Mouse (Mus musculus): ENCODE results near the gene Lrp6.

The Lrp6 gene

DNA sequence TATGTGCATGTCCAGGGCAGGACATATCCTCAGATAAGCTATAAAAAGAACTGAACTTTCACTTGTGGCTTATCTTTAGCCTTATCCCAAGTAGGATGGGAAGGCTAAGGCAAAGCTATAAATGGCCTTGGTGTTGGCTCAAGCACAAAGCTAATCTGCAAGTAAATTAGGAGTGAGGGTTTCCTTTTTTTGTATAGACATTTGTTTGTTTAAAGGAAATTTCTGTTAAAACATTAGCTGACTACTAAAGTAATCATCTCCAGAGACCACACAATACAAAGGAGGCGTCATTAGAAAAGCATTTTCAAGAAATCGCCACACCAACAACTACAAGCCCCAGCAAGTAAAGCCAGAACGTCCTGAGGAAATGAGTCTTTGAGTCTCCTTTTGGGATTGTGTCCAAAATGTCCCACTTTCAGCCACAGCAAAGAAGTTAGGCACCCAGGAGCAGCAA is 8.6 kb upstream of the Lrp6 start:
- DNase-seq (ENCODE audit: low read depth in 1 of 2, low spot score in 2 of 2) = no peak

DNA sequence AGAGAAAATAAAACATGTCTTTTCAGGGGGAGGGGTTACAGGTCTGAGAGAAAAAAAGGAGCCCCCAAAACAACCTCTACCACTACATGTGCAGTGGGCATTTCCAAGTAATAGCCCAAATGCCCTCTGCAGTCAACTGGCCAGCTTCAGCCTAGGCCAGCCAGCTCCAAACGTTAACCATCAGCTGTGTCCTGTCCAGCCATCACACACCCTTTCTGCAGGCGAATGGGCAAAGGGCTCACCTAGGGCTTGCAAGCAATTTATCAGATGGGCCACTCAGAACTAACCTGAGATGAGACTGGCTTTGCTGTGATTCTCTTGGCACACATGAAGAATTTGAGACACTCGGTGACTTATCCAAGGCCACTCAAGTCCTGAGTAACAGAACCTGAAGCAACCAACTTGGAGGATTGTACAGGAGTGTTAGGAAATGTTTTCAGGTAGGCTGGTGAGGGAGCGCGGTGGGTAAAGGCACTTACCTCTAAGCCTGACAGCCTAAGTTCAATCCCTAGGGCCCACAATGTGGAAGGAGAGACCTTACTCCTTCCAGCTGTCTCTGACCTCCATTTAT is 1.3 kb upstream of the Lrp6 start:
- DNase-seq (ENCODE audit: low read depth in 1 of 2, low spot score in 2 of 2) = no peak

DNA sequence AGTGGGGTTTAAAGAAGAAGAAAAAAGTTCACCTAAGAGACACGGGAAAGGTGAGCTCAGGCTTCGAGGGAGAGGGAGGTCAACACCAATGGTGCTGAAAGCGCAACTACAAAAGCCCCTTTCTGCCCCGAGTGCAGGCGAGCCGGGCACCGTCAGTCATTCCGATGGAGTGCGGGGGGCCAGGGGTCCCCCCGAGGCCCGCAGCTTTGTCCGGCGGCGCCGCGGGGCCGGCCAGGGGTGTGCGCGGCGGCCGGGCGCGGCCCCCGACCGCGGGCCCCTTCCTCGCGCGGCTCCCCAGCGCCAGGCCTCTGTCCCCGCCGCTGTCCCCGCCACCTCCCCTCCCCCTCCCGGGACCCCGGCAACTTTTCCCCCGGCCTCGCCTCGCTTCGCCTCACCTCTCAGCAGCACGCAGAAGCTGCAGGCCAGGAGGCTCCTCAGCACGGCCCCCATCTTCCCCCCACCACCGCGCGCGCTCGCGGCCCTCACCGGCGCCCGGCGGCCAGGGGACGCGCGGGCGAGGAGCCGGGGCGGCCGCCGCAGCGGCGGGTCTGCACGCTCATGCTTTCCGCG is 432 bp downstream of the Lrp6 start:
- DNase-seq (ENCODE audit: low read depth in 1 of 2, low spot score in 2 of 2) = no peak

DNA sequence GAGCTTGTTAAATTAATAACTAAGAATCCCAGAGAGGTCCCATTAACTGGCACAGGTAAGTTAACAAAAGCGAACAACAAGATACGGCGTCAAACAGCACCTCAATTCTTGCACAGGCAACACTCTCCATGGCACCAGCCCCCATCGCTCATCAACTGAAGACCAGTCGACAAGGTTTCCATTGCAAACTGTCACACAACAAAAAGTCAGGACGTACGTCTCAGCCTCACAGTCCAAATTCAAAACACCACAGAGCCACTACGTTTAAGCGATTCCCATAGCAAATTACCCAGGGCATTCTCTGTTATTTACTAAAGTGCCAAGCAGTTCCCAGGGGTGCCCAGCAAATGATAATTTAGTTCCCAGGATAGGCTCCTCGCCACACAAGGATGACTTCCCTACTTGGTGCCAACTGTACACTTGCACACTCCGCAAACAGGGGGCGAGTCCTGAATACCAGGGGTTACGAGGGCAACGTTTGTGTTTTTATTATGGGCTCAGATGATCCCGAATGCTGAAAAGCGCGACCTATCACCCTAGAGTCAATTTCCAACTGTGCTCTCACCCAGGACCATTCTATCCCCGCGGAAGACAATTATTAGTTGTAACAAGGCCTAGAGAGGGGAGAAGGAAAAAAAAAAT is 1.0 kb downstream of the Lrp6 start:
- no peak for DNase-seq (ENCODE audit: low read depth in 1 of 2, low spot score in 2 of 2)

DNA sequence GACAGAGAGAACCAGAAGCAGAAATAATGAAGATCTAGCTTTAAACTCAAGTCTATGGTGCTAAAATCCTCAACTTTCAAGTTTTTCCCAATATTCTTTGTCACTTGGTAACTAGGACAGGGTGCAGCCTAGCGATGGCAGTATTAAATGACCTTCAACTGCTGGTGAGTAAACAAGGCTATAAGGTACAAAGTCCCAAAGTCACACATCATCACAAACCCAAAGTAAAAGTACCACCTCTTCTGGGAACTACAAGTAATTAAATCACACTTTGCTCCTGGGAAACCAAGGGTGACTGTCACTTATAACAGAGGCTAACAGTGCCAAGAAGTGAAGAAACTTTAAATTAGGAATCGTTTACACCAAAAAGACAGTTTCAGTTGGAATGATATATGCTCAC is 2.2 kb downstream of the Lrp6 start:
- no peak for DNase-seq (ENCODE audit: low read depth in 1 of 2, low spot score in 2 of 2)

DNA sequence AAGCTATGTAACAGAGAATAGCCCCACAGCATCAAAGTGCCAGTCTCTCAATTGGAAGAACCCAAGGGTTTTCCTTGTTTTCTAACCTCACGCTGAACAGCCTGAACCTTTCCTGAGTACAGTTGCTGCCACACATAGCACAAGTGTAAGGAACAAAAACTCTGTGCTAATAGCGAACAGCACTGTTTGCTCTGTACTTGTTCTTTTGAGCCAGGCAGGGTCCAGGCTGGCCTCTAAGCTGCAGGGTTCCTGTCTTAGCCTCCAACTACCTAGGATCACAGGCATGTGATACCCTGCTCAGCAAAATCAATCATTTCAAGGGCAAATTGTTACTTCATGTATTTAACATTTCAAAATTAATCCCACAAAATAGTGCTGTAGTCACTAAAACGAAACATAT is 7.1 kb downstream of the Lrp6 start:
- no peak for DNase-seq (ENCODE audit: low read depth in 1 of 2, low spot score in 2 of 2)

DNA sequence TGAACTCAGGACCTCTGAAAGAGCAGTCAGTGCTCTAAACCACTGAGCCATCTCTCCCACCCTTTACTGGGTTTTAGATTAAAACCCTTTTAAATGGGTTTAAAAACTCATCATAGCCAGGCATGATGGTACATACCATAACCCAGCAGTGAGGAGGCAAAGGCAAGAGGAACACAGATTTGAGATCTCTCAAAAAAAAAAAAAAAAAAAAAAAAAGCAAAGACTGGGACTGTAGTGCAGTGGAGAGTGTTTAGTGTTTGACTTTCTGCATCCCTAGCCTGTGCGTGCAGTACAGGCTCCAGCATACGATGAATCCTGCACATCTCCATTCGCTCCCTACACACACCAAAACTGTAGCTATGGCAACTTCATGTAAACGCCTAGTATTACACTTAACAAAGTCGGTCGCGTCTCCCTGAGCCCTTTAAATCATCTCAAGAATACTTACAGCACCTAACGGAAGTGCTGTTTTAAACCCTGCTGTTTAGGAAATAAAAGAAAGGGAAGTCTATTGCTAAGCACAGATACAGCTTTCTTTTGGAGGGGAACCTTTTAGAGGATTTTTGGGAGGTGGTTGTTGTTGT is 8.1 kb downstream of the Lrp6 start:
- DNase-seq (ENCODE audit: low read depth in 1 of 2, low spot score in 2 of 2) = no peak

DNA sequence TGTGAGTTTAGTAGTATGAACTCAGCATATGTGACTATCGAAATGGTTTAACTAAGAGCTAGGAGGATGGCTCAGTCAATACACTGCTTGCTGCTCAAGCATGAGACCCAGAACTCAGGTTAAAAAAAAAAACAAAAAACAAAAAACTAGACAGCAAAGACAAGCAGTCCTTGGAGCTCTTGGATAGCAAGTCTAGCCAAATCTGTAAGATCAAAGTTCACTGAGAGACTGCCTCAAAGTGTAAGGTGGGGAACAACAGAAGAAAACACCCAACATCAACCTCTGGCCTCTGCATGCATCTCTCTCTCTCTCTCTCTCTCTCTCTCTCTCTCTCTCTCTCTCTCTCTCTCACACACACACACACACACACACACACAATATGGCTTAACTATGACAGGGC is 9.7 kb downstream of the Lrp6 start:
- no peak for DNase-seq (ENCODE audit: low read depth in 1 of 2, low spot score in 2 of 2)

DNA sequence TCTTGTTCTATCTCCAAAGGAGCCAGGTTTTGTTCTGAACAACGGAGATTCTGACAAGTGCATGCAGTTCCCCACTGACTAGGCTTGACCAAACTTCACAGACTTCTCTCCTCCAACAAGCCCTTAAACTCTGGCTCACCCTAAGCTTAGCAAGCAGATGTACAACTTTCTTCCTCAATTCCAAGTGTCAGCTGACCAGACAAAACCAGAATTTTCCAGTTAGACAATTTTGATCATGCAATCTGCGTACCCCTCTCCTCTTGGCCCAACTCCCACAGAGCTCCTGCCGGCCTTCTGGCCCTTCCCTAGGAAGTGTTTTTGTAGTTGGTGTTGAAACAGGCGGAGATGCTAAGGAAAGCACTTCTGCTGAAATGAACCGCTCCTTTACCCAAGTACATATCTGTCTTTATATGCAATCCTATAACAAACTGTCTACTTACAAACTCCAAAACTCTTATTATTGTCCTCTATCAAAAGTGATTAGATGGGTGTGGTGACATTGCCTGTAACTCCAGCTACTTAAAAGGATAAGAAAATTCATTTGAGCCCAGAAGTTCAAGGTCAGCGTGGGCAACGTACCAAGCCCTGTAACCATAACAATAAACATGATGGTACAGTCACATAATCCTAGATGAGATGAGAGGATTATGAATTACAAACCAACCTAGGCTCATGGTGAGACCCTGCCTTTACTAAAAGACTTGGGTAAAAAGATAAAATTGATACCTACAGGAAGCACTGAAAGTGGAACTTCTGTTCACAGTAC is 10.4 kb downstream of the Lrp6 start:
- no peak for DNase-seq (ENCODE audit: low read depth in 1 of 2, low spot score in 2 of 2)

DNA sequence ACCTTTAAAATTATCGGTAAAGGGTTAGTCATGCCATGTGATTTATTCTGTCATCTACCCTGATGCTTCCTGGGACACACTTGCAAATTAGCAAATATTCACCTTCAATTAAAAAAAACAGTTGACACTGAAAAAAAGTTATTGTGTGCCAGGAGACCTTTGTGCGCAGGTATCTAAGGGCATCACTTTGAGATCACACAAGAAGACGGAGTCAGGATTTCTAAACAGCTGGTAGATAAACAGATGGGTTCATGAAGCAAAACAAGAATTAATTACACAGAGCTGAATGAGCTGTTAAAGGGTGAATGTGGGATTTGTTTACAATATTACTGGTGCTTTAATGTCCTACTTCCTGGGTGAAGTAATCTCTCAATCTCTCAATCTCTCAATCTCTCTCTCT is 11.6 kb downstream of the Lrp6 start:
- DNase-seq (ENCODE audit: low read depth in 1 of 2, low spot score in 2 of 2) = no peak

DNA sequence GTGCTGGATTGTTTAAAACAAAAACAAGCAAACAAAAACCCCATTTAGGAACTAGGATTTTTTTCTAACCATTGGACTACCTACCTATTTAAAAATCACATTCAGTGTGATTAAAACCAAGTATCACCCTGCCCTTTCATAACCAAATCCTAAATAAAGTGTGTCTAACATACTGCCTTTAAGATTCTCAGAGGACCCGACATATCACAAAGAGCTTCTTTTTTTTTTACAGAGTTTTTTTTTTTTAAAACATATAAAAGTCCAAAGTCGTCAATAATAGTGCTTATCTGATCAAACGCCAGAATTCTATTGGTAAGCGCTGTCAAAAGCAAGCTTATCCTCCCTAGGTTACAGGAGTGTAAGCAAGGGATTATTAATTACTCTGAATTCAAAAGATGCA is 12.5 kb downstream of the Lrp6 start:
- DNase-seq (ENCODE audit: low read depth in 1 of 2, low spot score in 2 of 2) = no peak

DNA sequence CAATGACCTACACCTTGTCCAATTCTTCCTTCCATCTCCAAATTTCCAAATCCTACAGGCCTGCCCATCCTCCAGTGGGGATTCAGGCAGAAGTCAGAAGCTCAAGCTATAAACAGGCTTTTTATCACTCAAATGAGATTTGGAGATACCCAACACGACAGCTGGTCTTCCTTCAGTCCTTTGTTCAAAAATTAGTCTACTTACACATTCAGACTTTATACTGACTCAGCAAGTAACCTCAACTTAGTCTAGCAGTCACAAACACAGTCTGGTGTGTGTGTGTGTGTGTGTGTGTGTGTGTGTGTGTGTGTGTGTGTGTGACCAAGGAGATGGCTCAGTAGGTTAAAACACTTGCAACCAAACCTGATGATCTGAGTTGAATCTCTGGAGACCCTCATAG is 15.8 kb downstream of the Lrp6 start:
- no peak for DNase-seq (ENCODE audit: low read depth in 1 of 2, low spot score in 2 of 2)

DNA sequence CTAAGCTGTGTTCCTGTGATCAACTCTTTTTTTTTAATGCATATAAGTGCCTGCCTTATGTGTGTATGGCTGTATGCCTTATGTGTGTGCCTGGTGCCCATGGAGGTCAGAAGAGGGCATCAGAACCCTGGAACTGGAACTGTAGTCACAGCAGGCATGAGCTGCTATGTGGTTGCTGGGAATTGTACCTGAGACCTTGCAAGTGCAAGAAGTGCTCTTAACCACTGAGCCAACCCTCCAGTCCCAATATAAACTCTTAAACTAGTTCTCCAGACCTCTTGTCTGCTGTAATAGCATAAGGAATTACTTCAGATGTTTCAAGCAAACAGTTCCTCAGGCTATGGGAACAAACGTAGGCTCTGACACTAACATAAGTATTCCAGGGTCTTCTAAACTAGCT is 16.4 kb downstream of the Lrp6 start:
- no peak for DNase-seq (ENCODE audit: low read depth in 1 of 2, low spot score in 2 of 2)

DNA sequence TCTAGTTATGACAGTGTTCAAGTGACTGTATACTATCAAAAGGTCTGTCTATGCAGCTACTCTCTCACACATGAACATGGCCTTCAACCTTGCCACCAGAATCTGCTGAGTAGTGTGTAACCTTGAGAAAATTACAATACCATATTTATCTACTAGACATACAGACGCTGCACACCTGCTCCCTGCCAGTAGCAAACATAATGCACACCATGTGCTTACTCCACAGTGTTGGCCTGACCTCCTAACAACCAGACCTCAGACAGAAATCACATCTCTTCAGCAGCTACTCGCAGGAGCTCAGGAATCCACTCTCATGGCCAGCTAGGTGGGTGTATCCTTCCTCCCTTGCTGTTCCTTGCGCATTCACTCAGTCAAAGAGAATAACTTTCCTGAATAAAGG is 21.9 kb downstream of the Lrp6 start:
- no peak for DNase-seq (ENCODE audit: low read depth in 1 of 2, low spot score in 2 of 2)

DNA sequence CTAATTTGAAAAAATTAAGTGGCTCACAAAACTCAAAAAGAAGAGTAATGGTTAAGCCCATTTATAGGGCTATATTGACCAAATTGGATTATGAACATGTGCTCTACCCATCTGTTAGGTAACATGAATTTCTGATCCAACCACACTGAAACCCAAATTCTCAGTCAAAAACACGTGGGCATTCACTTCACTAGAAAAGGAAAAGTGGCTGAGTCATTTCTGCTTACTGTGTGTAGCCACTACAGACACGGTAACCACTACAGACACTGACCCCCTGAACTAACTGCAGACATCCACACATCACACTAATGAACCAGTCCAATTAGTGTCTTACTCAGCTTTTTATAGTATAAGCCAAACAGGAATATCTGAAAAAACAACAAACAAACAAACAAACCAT is 22.7 kb downstream of the Lrp6 start:
- no peak for DNase-seq (ENCODE audit: low read depth in 1 of 2, low spot score in 2 of 2)

DNA sequence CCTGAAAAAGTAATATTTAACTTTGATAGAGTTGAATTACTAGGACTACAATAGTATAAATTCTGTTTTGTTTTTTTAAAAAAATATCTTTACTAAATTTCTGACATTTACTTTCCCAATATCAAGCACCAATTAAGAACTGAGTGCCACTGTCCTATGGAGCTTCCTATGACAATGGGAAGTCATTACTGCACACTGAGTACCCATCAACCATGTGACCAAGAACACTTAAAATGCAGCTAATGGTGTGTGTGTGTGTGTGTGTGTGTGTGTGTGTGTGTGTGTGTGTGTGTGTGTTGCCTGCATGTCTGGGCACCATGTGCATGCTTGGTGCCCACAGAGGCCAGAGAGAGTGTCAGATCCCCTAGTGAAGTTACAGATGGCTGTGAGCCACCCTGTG is 23.2 kb downstream of the Lrp6 start:
- DNase-seq (ENCODE audit: low read depth in 1 of 2, low spot score in 2 of 2) = no peak

DNA sequence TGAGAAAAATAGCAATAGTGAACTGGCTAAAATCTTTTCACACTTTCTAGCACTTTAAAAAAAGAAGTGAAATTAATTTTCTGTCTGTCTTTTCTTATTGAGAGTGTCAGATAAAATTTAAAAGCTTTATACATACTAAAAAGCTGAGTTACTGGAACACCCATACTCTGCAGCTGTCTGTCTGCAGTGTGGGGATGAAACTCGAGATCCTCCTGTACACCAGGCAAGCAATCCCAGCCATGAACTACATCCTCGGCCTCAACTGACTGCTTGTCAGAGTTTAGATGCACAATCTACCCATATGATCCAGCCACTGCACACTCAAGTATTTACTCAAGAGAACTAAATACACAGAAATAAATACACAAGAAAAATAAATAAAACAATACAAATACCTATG is 24.4 kb downstream of the Lrp6 start:
- no peak for DNase-seq (ENCODE audit: low read depth in 1 of 2, low spot score in 2 of 2)

DNA sequence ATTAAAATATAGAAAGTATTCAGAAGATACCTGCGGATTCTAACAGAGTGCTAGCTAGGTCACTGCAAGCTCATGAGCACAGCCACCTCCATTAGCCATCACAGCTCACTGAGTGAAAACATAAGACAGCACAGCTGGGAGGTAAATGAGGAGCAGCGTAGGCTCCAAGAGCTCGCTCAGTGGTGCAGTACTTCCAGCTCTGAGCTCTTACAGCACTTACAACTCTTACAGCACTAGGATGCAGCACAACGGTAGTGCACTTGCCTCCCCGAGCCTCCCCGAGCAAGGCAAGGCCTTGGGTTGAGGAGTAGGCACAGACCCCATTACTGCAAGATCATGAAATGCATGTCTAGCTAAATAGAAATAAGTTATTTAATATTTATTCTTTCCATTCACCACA is 26.6 kb downstream of the Lrp6 start:
- no peak for DNase-seq (ENCODE audit: low read depth in 1 of 2, low spot score in 2 of 2)

DNA sequence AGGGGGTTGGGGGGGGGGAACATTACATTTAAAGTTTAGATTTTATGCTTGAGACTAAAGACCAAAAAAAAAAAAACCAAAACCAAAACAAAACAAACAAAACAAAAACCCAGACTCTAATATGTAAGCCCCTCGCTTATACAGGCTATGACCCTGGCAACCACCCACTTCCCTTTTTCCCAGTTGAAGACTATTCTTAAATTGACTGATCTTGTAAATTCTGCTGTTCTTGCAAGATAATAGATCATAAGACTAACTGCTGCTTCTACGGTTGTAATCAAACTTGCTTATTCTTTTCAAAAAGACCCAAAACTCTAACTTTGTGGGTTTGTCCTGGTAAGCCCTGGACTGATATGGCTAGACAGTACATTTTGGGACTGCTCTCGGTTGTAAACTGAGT is 27.3 kb downstream of the Lrp6 start:
- no peak for DNase-seq (ENCODE audit: low read depth in 1 of 2, low spot score in 2 of 2)

DNA sequence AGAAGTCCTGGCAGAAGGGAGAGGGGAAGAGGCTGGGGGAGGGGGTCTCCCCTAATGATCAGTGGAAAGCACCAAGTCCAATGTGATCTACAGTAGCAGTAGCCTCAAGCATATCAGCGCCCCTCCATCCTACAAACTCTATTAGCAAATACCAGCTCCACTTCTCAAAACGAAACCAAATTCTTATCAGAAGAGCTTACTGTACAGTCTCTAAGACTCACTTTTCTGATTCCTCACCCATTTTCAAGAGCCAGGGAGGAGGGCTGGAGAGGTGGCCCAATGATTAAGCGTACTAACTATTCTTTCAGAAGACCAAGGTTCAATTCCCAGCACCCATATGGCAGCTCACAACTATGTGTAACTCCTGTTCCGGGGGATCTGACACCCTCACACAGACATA is 28.0 kb downstream of the Lrp6 start:
- DNase-seq (ENCODE audit: low read depth in 1 of 2, low spot score in 2 of 2) = no peak

DNA sequence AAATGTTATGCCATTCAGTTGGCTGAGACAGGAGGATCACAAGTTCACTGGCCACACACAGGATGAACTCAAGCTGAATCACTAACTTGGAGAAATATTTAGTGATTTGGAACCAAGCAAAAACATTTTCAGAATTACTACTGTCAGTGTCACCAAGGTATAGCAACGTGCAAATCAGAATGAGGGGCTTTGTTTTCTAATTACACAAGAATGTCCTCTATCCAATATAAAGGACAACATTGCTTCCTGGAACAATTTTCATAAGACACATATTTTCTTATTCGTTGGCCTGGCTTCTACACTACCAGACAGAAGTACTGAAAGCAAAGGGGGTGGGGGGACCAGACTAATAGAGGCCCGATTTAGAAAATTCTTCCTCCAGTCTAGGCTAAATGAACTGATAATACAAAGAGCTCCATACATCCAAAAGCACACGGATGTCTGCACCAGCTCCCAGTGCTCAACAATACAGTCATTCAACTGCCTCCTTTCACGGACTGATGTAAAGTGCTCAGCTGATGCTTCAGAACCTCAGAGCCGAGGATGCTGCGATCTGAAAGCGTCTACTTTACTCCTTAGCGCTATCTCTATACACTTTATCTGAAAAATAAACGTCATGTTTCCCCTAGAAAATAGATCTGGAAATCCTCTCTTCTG is 29.2 kb downstream of the Lrp6 start:
- DNase-seq (ENCODE audit: low read depth in 1 of 2, low spot score in 2 of 2) = no peak

DNA sequence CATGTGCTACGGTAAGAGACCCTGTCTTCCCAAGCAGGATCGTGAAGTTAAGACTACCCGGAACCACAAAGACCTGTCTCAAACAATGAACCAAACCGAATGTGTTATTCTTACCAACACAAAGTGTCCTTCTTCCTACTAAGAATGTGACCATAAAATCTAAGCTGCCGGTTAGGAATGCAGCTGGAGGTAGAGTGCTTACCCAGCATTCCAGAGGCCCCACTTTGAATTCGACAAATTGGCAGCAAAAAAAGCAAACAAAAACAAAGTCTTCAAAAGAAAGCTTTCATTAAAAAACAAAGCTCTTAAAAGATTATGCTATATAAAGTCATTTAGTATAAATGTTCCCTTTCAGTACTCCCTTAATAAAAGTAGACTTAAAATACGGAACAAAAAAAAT is 31.6 kb downstream of the Lrp6 start:
- DNase-seq (ENCODE audit: low read depth in 1 of 2, low spot score in 2 of 2) = no peak
